Mouse (Mus musculus): ENCODE data around the gene Nfkbie. TPM values are rescaled to one million over a fixed set of nuclear protein-coding genes. Genes with fewer than 3 reads are reported as not detected.

Nfkbie gene
- 1.9 TPM for polyA plus RNA-seq (2014; fragmentation: Illumina TruSeq; extraction: RNeasy Lipid Tissue Mini Kit (QIAGEN cat#74804); ENCODE audit: low read depth, low replicate concordance)

DNA sequence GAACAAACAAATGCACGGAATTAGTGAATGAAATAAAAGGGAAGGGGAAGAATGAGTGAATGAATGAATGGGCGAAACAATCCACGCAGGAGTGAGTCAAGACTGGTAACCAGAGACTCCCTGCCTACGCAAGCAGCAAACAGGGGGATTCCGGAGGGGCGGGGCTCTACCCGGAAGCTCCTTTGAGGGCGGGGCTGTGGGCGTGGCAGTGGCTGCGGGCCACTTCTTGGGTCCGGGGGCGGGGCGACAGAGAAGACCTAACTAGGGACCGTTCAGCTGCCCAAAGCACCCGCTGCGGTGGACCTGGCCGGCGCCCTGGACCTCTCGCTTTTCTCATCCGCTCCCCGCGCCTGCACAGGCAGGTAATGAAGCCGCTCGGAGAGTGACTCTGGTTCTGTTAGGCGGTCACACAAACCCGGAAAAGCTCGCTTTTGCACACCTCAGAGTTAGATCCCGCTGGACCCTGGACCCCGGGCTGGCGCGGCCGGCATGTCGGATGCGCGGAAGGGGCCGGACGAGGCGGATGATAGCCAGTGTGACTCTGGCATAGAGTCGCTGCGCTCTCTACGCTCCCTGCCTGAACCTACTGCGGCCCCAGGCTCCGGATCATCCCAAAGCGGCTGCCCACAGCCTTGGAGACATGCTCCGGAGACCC, at the start of gene Nfkbie:
TSS of gene Nfkbie (plus strand) at position 252 of the 655 bp plus-strand sequence.

GRCm38 (mm10) chr17:45506700-45507189, 48.8 kb upstream of the Nfkbie start, which contains the start of gene Aars2:
Gene Aars2 (plus strand): TSS chr17:45506841.

DNA sequence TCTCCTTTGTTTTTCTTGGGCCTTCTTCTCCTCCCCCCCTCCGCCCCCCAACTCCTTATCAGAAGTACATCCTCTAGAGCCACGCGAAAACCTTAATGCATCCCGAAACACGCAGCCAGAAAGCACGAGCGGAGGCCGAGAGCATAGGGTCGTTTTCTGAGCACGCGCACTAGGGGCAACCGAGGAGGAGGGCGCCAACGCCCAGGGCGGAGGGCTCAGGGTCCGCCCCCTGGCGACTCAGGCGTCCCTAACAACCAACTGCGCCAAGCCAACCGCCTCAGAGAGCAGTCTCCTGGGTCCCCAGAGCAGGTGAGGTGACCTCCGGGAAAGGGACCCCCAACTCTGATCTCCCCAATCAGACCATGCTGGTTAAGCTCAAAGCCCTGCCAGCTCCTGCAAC, 32.2 kb upstream of the Nfkbie start, which contains the start of gene Tcte1:
TSS of gene Tcte1 (plus strand) at position 172 of the 400 bp plus-strand sequence.

GRCm38 (mm10) chr17:45549617-45550181, 5.8 kb upstream of the Nfkbie start, which contains the start of gene Tmem151b:
Gene Tmem151b (minus strand): TSS chr17:45549677.

GRCm38 (mm10) chr17:45563655-45564530, 8.4 kb downstream of the Nfkbie start, which contains the start of gene Slc35b2:
Gene Slc35b2 (plus strand): TSS chr17:45563874.

GRCm38 (mm10) chr17:45573087-45573779, 17.7 kb downstream of the Nfkbie start, which contains the start of gene Hsp90ab1:
Gene Hsp90ab1 (minus strand): TSS chr17:45573271.

GRCm38 (mm10) chr17:45599446-45600242, 44.1 kb downstream of the Nfkbie start, which contains the start of gene Slc29a1:
Gene Slc29a1 (minus strand): TSS chr17:45599606.

GRCm38 (mm10) chr17:45601877-45602304, 46.4 kb downstream of the Nfkbie start, which contains the start of gene Mymx:
Gene Mymx (minus strand): TSS chr17:45602102.

Other genes with a start within 250 kb of the Nfkbie start
- 39.8 TPM for gene Cdc5l, start 122.0 kb upstream of the Nfkbie start, polyA plus RNA-seq (2014; fragmentation: Illumina TruSeq; extraction: RNeasy Lipid Tissue Mini Kit (QIAGEN cat#74804); ENCODE audit: low read depth, low replicate concordance)
- 0.31 TPM for gene Spats1, start 80.3 kb upstream of the Nfkbie start, polyA plus RNA-seq (2014; fragmentation: Illumina TruSeq; extraction: RNeasy Lipid Tissue Mini Kit (QIAGEN cat#74804); ENCODE audit: low read depth, low replicate concordance)
- 18.6 TPM for gene Aars2, start 48.9 kb upstream of the Nfkbie start, polyA plus RNA-seq (2014; fragmentation: Illumina TruSeq; extraction: RNeasy Lipid Tissue Mini Kit (QIAGEN cat#74804); ENCODE audit: low read depth, low replicate concordance)
- not detected for gene Tcte1, start 32.3 kb upstream of the Nfkbie start, polyA plus RNA-seq (2014; fragmentation: Illumina TruSeq; extraction: RNeasy Lipid Tissue Mini Kit (QIAGEN cat#74804); ENCODE audit: low read depth, low replicate concordance)
- not detected for gene Tmem151b, start 6.0 kb upstream of the Nfkbie start, polyA plus RNA-seq (2014; fragmentation: Illumina TruSeq; extraction: RNeasy Lipid Tissue Mini Kit (QIAGEN cat#74804); ENCODE audit: low read depth, low replicate concordance)
- gene Slc35b2, start 8.2 kb downstream of the Nfkbie start, polyA plus RNA-seq (2014; fragmentation: Illumina TruSeq; extraction: RNeasy Lipid Tissue Mini Kit (QIAGEN cat#74804); ENCODE audit: low read depth, low replicate concordance) = 27.8 TPM
- gene Hsp90ab1, start 17.6 kb downstream of the Nfkbie start, polyA plus RNA-seq (2014; fragmentation: Illumina TruSeq; extraction: RNeasy Lipid Tissue Mini Kit (QIAGEN cat#74804); ENCODE audit: low read depth, low replicate concordance) = 1,229 TPM
- gene Slc29a1, start 43.9 kb downstream of the Nfkbie start, polyA plus RNA-seq (2014; fragmentation: Illumina TruSeq; extraction: RNeasy Lipid Tissue Mini Kit (QIAGEN cat#74804); ENCODE audit: low read depth, low replicate concordance) = 99.8 TPM
- gene Mymx, start 46.4 kb downstream of the Nfkbie start, polyA plus RNA-seq (2014; fragmentation: Illumina TruSeq; extraction: RNeasy Lipid Tissue Mini Kit (QIAGEN cat#74804); ENCODE audit: low read depth, low replicate concordance) = not detected
- 2.1 TPM for gene Capn11, start 103.6 kb downstream of the Nfkbie start, polyA plus RNA-seq (2014; fragmentation: Illumina TruSeq; extraction: RNeasy Lipid Tissue Mini Kit (QIAGEN cat#74804); ENCODE audit: low read depth, low replicate concordance)
- 140 TPM for gene Mrpl14, start 130.6 kb downstream of the Nfkbie start, polyA plus RNA-seq (2014; fragmentation: Illumina TruSeq; extraction: RNeasy Lipid Tissue Mini Kit (QIAGEN cat#74804); ENCODE audit: low read depth, low replicate concordance)
- 79.9 TPM for gene Tmem63b, start 131.2 kb downstream of the Nfkbie start, polyA plus RNA-seq (2014; fragmentation: Illumina TruSeq; extraction: RNeasy Lipid Tissue Mini Kit (QIAGEN cat#74804); ENCODE audit: low read depth, low replicate concordance)
- not detected for gene 1600014C23Rik, start 178.1 kb downstream of the Nfkbie start, polyA plus RNA-seq (2014; fragmentation: Illumina TruSeq; extraction: RNeasy Lipid Tissue Mini Kit (QIAGEN cat#74804); ENCODE audit: low read depth, low replicate concordance)

Measured in heart, adult 10 weeks (tissue).